Mouse (Mus musculus): Measurements from ENCODE around the gene Sfi1. TPM values are rescaled to one million over a fixed set of nuclear protein-coding genes. Genes with fewer than 3 reads are reported as not detected.
"Not testable (repeated sequence)": the region's sequence is repeated elsewhere in the genome, so short reads cannot be mapped to it uniquely, and the experiment has no call there.

Gene Sfi1
- total RNA-seq, 4 experiments from 2014 or later = 64.1 to 80.1 (median 68.9) TPM

DNA sequence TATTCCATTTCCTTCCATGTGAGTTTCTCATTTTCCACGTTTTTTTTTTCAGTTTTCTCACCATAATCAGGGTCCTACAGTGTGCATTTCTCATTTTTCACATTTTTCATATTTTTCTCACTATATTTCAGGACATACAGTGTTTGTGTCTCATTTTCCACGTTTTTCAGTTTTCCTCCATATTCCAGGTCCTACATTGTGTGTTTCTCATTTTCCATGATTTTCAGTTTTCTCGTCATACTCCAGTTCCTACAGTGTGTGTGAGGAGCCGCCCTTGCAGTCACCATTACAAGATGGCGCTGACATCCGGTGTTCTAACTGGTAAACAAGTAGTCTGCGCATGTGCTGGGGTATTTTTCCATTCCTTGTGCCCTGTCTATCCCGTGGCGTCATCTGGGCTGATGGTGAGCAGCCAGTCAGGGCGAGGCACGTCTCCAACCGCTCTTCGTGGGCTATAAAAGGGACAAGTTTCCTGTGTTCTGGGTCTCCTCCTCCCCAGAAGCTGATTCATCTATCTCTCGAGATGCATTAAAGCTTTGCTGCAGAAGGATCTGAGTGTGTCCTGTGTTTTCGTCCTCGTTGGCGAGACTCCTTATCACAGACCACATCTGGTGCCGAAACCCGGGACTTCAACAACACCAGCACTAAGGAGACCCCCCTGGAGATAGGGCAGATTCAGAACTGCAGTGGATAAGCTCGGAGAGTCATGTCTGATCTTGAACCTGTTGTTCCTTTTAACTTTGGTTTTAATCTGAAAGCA is 88.6 kb downstream of the Sfi1 start:
- not testable (repeated sequence) for DNase-seq (ENCODE audit: low spot score in 2 of 2)

GRCm38 (mm10) chr11:3103619-3104164 is 89.6 kb downstream of the Sfi1 start:
- no peak for DNase-seq (ENCODE audit: low spot score in 2 of 2)

DNA sequence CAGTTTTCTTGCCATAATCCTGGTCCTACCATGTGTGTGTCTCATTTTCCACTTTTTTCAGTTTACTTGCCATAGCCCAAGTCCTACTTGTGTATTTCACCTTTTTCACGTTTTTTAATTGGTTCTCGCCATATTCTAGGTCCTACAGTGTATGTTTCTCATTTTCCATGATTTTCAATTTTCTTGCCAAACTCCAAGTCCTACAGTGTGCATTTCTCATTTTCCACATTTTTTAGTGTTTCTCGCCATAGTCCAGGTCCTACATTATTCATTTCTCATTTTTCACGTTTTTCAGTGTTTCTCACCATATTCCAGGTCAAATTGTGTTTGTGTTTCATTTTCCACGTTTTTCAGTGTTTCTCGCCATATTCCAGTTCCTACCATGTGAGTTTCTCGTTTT is 90.6 kb downstream of the Sfi1 start:
- not testable (repeated sequence) for DNase-seq (ENCODE audit: low spot score in 2 of 2)

DNA sequence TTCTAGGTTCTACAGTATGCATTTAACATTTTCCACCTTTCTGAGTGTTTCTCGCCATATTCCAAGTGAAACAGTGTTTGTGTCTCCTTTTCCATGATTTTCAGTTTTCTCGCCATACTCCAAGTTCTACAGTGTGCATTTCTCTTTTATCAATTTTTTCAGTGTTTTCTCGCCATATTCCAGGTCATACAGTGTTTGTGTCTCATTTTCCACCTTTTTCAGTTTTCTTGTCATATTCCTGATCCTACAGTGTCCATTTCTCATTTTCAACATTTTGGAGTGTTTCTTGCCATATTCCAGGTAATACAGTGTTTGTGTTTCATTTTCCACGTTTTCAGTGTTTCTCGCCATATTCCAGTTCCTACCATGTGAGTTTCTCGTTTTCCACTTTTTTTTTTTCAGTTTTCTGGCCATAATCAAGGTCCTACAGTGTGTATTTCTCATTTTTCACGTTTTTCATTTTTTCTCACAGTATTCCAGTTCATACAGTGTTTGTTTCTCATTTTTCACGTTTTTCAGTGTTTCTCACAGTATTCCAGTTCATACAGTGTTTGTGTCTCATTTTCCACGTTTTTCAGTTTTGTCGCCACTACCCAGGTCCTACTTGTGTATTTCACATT is 91.3 kb downstream of the Sfi1 start:
- DNase-seq (ENCODE audit: low spot score in 2 of 2) = no peak

- no peak for DNase-seq (ENCODE audit: low spot score in 2 of 2)
Observed at GRCm38 (mm10) chr11:3101072-3101874, 92.0 kb downstream of the Sfi1 start.

- not testable (repeated sequence) for DNase-seq (ENCODE audit: low spot score in 2 of 2)
Observed at GRCm38 (mm10) chr11:3100066-3100645, 93.1 kb downstream of the Sfi1 start.

Other genes starting within 250 kb of the Sfi1 start
- 10 to 100 TPM; 65.9 to 74.7 (median 68.8) TPM for gene Eif4enif1, start 8.9 kb upstream of the Sfi1 start, total RNA-seq (2022)
- gene Drg1, start 73.0 kb upstream of the Sfi1 start, total RNA-seq (2022) = 10 to 100 TPM; 95.6 to 98.8 (median 96.9) TPM
- gene Patz1, start 95.4 kb upstream of the Sfi1 start, total RNA-seq (2022) = 10 to 100 TPM; 53.4 to 57.4 (median 54.1) TPM
- gene Pik3ip1, start 136.9 kb upstream of the Sfi1 start, total RNA-seq (2022) = 10 to 100 TPM; 40.3 to 44.5 (median 42.4) TPM
- 100 to 1,000 TPM in 1 of 4 experiments, 10 to 100 TPM in 3; 93.4 to 107 (median 97.0) TPM for gene Limk2, start 215.7 kb upstream of the Sfi1 start, total RNA-seq (2022)

All from left cerebral cortex, adult 8-10 months (tissue).